Mouse (Mus musculus): ENCODE results near the gene Zfp36l1.

GRCm38 (mm10) chr12:80112071-80112660, 647 bp downstream of the Zfp36l1 start:
- TF ChIP-seq CTCF (conservative IDR thresholded peaks at IDR 0.05; ENCODE audit: low read length): no peak
- TF ChIP-seq POU5F1 (IDR thresholded peaks at IDR 0.05; ENCODE audit: borderline replicate concordance, low read length): no peak
- no peak for TF ChIP-seq NANOG (IDR thresholded peaks at IDR 0.05; ENCODE audit: borderline replicate concordance, low read length)

Data from E14TG2a.4 (cell line).